Mouse (Mus musculus) liver, embryonic 12.5 days (tissue): ENCODE results near the gene Sox6. TPM values are rescaled to one million over a fixed set of nuclear protein-coding genes. Genes with fewer than 3 reads are reported as not detected.

ENCODE experiments used
- ATAC-seq: fragments of 200-750 bp; cut with Nextera tagmentation; 2 replicates; pipeline ENCODE4 v1.8.0; 2017; ENCODE audit warnings: moderate number of reproducible peaks, mild to moderate bottlenecking, moderate library complexity
- H3K27ac ChIP-seq: fragments of 300-500 bp; sonication (generic); 2 replicates; pipeline ENCODE4 v1.5.1; 2016; ENCODE audit warnings: mild to moderate bottlenecking
- H3K27me3 ChIP-seq: fragments of 300-500 bp; sonication (generic); replicated peaks from 2 replicates; pipeline ENCODE4 v1.6.1; 2016; ENCODE audit warnings: mild to moderate bottlenecking, moderate library complexity
- H3K36me3 ChIP-seq: fragments of 300-500 bp; sonication (generic); 2 replicates; pipeline ENCODE4 v1.6.1; 2016; ENCODE audit warnings: mild to moderate bottlenecking, moderate library complexity
- H3K4me1 ChIP-seq: fragments of 300-500 bp; sonication (generic); 2 replicates; pipeline ENCODE4 v1.6.1; 2016
- H3K4me2 ChIP-seq: fragments of 300-500 bp; sonication (generic); 2 replicates; pipeline ENCODE4 v1.6.1; 2016; ENCODE audit warnings: mild to moderate bottlenecking, moderate library complexity
- H3K4me3 ChIP-seq: fragments of 300-500 bp; sonication (generic); 2 replicates; pipeline ENCODE4 v1.5.1; 2016; ENCODE audit warnings: mild to moderate bottlenecking, moderate library complexity
- H3K9ac ChIP-seq: fragments of 300-500 bp; sonication (generic); 2 replicates; pipeline ENCODE4 v1.6.1; 2016; ENCODE audit warnings: mild to moderate bottlenecking, moderate library complexity
- H3K9me3 ChIP-seq: fragments of 300-500 bp; sonication (generic); replicated peaks from 2 replicates; pipeline ENCODE4 v1.6.1; 2016; ENCODE audit warnings: mild to moderate bottlenecking, moderate library complexity
- WGBS: fragments of 180-500 bp; shearing (Covaris S2); methylation state at CpG from one replicate; pipeline ENCODE4 v1.1.7; 2016; ENCODE audit not compliant: insufficient replicate concordance; 5-methylcytosine and 5-hydroxymethylcytosine counted together
- polyA plus RNA-seq: library from polyadenylated mRNA; unstranded; fragments of >200 nt; fragmentation: Nextera tagmentation; extraction: Ambion mirVana; gene quantifications from 2 replicates; pipeline ENCODE4 v1.2.1, GENCODE M21; 2016

Gene Sox6
- polyA plus RNA-seq, 1 experiment from 2014 or later: 61.1 TPM

- Histone ChIP-seq H3K4me3 (no peak overlapping the region), H3K4me2 (no peak overlapping the region), H3K4me1 (no peaks in the 10 kb centered on the region), H3K27ac (no peak overlapping the region), H3K36me3 (no peaks in the 10 kb centered on the region), H3K9ac (no peak overlapping the region), H3K9me3 (no peaks in the 10 kb centered on the region), H3K27me3 (no peaks in the 10 kb centered on the region)
- ATAC-seq: no peak
- WGBS: 11% methylated on average over 1 of the region's 1 CpGs
Measured at GRCm38 (mm10) chr7:115758172-115758571, 280.4 kb downstream of the Sox6 start.

GRCm38 (mm10) chr7:115755272-115755671, 283.3 kb downstream of the Sox6 start:
- H3K9ac ChIP-seq: no peak overlapping the region
- H3K4me1 ChIP-seq: 0 out of 2 replicates have a peak, but pooled peaks cover 3% of the 10 kb centered on the region
- H3K27ac ChIP-seq: no peak overlapping the region
- WGBS: 76% methylated on average over 4 of the region's 4 CpGs
- no peaks in the 10 kb centered on the region for H3K27me3 ChIP-seq
- H3K9me3 ChIP-seq: no peaks in the 10 kb centered on the region
- H3K36me3 ChIP-seq: no peaks in the 10 kb centered on the region
- no peak for ATAC-seq
- H3K4me3 ChIP-seq: no peak overlapping the region
- no peak overlapping the region for H3K4me2 ChIP-seq

GRCm38 (mm10) chr7:115754216-115754615, 284.4 kb downstream of the Sox6 start:
- no peak overlapping the region for H3K27ac ChIP-seq
- 87% methylated on average over 7 of the region's 7 CpGs for WGBS
- H3K9ac ChIP-seq: no peak overlapping the region
- H3K4me2 ChIP-seq: no peak overlapping the region
- no peak overlapping the region for H3K4me3 ChIP-seq
- H3K4me1 ChIP-seq: 0 out of 2 replicates have a peak, but pooled peaks cover 3% of the 10 kb centered on the region
- ATAC-seq: no peak
- H3K9me3 ChIP-seq: no peaks in the 10 kb centered on the region
- H3K36me3 ChIP-seq: no peaks in the 10 kb centered on the region
- H3K27me3 ChIP-seq: no peaks in the 10 kb centered on the region

DNA sequence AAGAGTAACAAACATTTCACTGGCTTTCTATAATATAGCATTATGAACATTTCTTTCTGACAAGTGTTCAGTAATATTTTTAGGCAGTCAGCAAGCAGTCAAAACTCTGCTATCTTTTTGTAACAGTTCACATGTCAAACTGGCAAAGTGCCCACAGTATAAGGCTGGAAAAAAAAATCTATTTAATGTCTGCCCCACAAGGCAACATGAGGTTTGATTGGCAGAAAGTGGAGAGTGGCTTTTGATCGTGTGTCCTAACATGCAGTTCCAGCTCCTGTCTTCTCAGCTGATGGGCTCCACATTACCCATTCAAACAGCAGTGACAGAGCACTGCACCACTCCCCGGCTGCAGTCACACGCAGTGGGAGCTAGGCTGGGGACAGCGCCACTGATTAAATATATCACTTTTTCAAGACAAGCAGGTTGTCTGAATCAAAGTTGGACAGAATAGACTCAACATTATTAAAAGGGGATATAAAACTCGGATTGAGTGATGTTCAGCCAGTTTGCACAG, 286.4 kb downstream of the Sox6 start:
- Histone ChIP-seq H3K27ac (no peak overlapping the region), H3K4me2 (no peak overlapping the region), H3K27me3 (no peaks in the 10 kb centered on the region), H3K4me3 (no peak overlapping the region), H3K36me3 (0 out of 2 replicates have a peak, but pooled peaks cover 3% of the 10 kb centered on the region), H3K9ac (no peak overlapping the region), H3K4me1 (0 out of 2 replicates have a peak, but pooled peaks cover 3% of the 10 kb centered on the region), H3K9me3 (no peaks in the 10 kb centered on the region)
- WGBS: 59% methylated on average over 5 of the region's 5 CpGs
- ATAC-seq: no peak

GRCm38 (mm10) chr7:115751083-115751482, 287.5 kb downstream of the Sox6 start:
- no peak for ATAC-seq
- H3K9me3 ChIP-seq: no peaks in the 10 kb centered on the region
- no peak overlapping the region for H3K9ac ChIP-seq
- 75% methylated on average over 3 of the region's 3 CpGs for WGBS
- 0 out of 2 replicates have a peak, but pooled peaks cover 3% of the 10 kb centered on the region for H3K4me1 ChIP-seq
- no peak overlapping the region for H3K27ac ChIP-seq
- H3K4me2 ChIP-seq: no peak overlapping the region
- H3K36me3 ChIP-seq: 0 out of 2 replicates have a peak, but pooled peaks cover 3% of the 10 kb centered on the region
- no peak overlapping the region for H3K4me3 ChIP-seq
- H3K27me3 ChIP-seq: no peaks in the 10 kb centered on the region

GRCm38 (mm10) chr7:115750275-115750825, 288.2 kb downstream of the Sox6 start:
- Histone ChIP-seq H3K4me3 (no peak overlapping the region), H3K9me3 (no peaks in the 10 kb centered on the region), H3K4me2 (no peak overlapping the region), H3K36me3 (0 out of 2 replicates have a peak, but pooled peaks cover 3% of the 10 kb centered on the region), H3K9ac (no peak overlapping the region), H3K4me1 (0 out of 2 replicates have a peak, but pooled peaks cover 3% of the 10 kb centered on the region), H3K27ac (no peak overlapping the region), H3K27me3 (no peaks in the 10 kb centered on the region)
- WGBS: 56% methylated on average over 8 of the region's 8 CpGs
- ATAC-seq: no peak

DNA sequence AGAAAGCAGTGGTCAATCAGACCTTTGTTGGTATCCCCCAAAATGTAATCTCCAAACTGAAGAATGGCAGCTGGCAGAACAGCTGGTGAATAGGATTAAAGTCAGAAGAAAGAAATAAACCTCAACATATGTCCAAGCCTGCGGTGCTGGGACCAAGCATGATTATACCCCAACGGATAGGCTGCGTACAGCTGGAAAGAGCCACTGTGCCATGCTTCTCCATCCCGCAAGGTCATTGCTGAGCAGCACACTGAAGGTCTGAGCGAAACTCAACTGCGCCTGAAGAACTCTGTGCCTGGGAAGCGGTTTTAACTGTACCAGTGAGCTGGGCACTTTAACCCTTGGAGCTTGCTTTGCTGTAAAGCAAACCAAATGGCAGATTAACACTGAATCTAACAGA, 291.1 kb downstream of the Sox6 start:
- no peak overlapping the region for H3K4me2 ChIP-seq
- peaks cover 3% of the 10 kb centered on the region; the same call in 1 of the 2 replicates for H3K36me3 ChIP-seq
- H3K4me1 ChIP-seq: 0 out of 2 replicates have a peak, but pooled peaks cover 3% of the 10 kb centered on the region
- no peak for ATAC-seq
- no peaks in the 10 kb centered on the region for H3K27me3 ChIP-seq
- H3K9me3 ChIP-seq: no peaks in the 10 kb centered on the region
- no peak overlapping the region for H3K27ac ChIP-seq
- H3K4me3 ChIP-seq: no peak overlapping the region
- H3K9ac ChIP-seq: no peak overlapping the region
- WGBS: 86% methylated on average over 7 of the region's 7 CpGs

- Histone ChIP-seq H3K36me3 (peaks cover 3% of the 10 kb centered on the region; the same call in 1 of the 2 replicates), H3K4me1 (no peaks in the 10 kb centered on the region), H3K9ac (no peak overlapping the region), H3K27ac (no peak overlapping the region), H3K4me2 (no peak overlapping the region), H3K4me3 (no peak overlapping the region), H3K27me3 (no peaks in the 10 kb centered on the region), H3K9me3 (no peaks in the 10 kb centered on the region)
- ATAC-seq: no peak
- WGBS: 73% methylated on average over 4 of the region's 4 CpGs
Measured at GRCm38 (mm10) chr7:115745672-115746253, 292.8 kb downstream of the Sox6 start.

GRCm38 (mm10) chr7:115734137-115734536, 304.5 kb downstream of the Sox6 start:
- no peak for ATAC-seq
- 54% methylated on average over 7 of the region's 7 CpGs for WGBS

DNA sequence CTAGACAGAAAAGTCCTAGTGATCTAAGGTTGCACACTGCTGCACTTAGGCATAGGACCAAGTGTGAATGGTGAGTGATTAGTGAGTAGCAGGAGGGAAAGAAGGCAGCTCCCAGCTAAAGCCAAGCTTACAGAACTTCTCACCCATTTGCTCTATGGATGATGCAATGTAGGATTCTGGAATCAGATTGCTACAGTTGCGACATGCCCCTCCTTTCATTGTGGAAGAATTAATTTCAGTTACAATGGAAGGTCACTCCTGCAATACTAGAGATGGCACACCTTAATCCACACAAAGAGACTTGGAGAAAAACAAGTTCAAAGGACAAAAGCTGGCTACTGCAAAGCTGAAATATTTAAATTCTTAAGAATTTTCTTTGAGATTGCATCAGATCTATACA, 305.8 kb downstream of the Sox6 start:
- 74% methylated on average over 1 of the region's 1 CpGs for WGBS
- Histone ChIP-seq H3K9me3 (no peaks in the 10 kb centered on the region), H3K9ac (no peak overlapping the region), H3K4me3 (no peak overlapping the region), H3K4me1 (no peaks in the 10 kb centered on the region), H3K4me2 (no peak overlapping the region), H3K36me3 (0 out of 2 replicates have a peak, but pooled peaks cover 3% of the 10 kb centered on the region), H3K27me3 (no peaks in the 10 kb centered on the region), H3K27ac (no peak overlapping the region)
- no peak for ATAC-seq

More at GRCm38 (mm10) chr7:115734137-115734536, 304.5 kb downstream of the Sox6 start:
- Histone ChIP-seq H3K27me3 (no peaks in the 10 kb centered on the region), H3K4me3 (no peak overlapping the region), H3K4me1 (no peaks in the 10 kb centered on the region), H3K9ac (no peak overlapping the region), H3K36me3 (0 out of 2 replicates have a peak, but pooled peaks cover 3% of the 10 kb centered on the region), H3K27ac (no peak overlapping the region), H3K4me2 (no peak overlapping the region), H3K9me3 (no peaks in the 10 kb centered on the region)

GRCm38 (mm10) chr7:115726776-115727175, 311.8 kb downstream of the Sox6 start:
- Histone ChIP-seq H3K36me3 (0 out of 2 replicates have a peak, but pooled peaks cover 3% of the 10 kb centered on the region), H3K4me3 (no peak overlapping the region), H3K4me2 (no peak overlapping the region), H3K9ac (no peak overlapping the region), H3K27ac (no peak overlapping the region), H3K27me3 (no peaks in the 10 kb centered on the region), H3K9me3 (no peaks in the 10 kb centered on the region), H3K4me1 (no peaks in the 10 kb centered on the region)
- WGBS: 65% methylated on average over 2 of the region's 2 CpGs
- no peak for ATAC-seq

DNA sequence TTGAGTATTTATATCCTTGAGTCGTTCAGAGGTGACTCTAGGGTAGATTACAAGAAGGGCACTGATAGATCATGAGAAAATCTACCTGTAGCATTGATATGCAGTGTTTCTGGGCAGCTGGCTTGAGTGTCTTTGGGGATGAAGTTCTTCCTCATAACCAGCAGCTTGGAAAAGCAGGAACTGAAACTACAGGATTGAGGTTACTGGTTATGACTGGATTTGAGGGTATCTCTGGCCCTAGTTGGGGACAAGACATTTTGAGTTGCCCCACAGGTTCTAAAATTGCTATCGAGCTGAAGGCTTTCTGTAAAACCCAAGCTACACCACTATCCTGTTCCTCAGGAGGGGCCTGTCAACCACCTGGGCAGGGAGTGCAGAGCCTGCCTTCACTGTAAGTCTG, 314.2 kb downstream of the Sox6 start:
- no peaks in the 10 kb centered on the region for H3K9me3 ChIP-seq
- WGBS: 66% methylated on average over 2 of the region's 2 CpGs
- no peak overlapping the region for H3K4me3 ChIP-seq
- H3K27ac ChIP-seq: no peak overlapping the region
- no peaks in the 10 kb centered on the region for H3K36me3 ChIP-seq
- ATAC-seq: no peak
- H3K27me3 ChIP-seq: no peaks in the 10 kb centered on the region
- no peak overlapping the region for H3K9ac ChIP-seq
- no peak overlapping the region for H3K4me2 ChIP-seq
- no peaks in the 10 kb centered on the region for H3K4me1 ChIP-seq
